Mouse (Mus musculus) left cerebral cortex, adult 2 months (tissue): ENCODE measurements at regions not wholly inside any gene's neighbourhood (a gene's known extent, or its start where the extent isn't known, plus 50 kb on each side); places are given as distances from the start of the nearest gene placed in this dataset.
A peak's percentile ranks its signal among the peaks of the same experiment; 100 is the strongest.

ENCODE experiments used
- DNase-seq, 2 experiments: peaks; one replicate each; pipeline ENCODE4 v3.0.0; 2021 to 2022; ENCODE audit warnings: low spot score in 2 of 2, mixed read lengths in 1 of 2; ENCODE audit errors: extremely low spot score in 1 of 2
- H3K27ac ChIP-seq: fragments of 200-600 bp; 2 replicates; pipeline ENCODE4 v1.8.1; 2022
- H3K4me3 ChIP-seq: fragments of 200-600 bp; 2 replicates; pipeline ENCODE4 v1.8.1; 2022
- CTCF ChIP-seq: fragments of 200-600 bp; IDR thresholded peaks from 2 replicates; pipeline ENCODE4 v1.8.1; 2022; ENCODE audit warnings: antibody characterized with exemption, mild to moderate bottlenecking, moderate library complexity
- intact Hi-C: fragments of 180-260 bp; cut with DNase I; formaldehyde crosslinking; loops from one replicate; pipeline ENCODE4 v1.15.1; 2025

DNA sequence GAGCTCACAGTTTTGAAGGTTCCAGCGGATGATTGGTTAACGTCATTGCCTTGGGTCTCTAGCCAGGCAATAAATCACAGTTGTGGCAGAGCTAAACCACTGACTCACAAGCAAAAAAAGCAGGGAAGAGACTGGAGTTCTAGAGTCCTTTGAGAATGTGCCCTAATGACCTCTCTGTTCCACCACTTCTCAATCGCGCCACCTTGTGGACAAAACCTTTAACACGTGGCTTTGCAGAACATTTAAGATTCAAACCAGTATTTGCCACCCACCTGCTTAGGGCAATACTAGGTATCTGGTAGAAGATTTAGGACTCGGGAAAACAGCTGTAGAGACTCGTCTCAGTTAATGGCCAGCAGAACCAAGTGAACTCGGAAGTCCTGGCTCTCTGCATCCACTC, 254.8 kb upstream of the Gjb5 start:
- intact Hi-C loops = loop anchor here (1.0 kb wide), 1 partner anchor 244 kb away; no protein-coding TSS in a partner anchor
- Histone ChIP-seq H3K4me3 (no peak overlapping the region), H3K27ac (no peak overlapping the region)
- DNase-seq = peak in 1 of 2 experiments; percentile 27
- peak; percentile 57 for TF ChIP-seq CTCF

GRCm38 (mm10) chr4:127600919-127601318, 242.9 kb upstream of the Gjb5 start:
- intact Hi-C loops = loop anchor here (1.0 to 5.0 kb wide), 6 partner anchors 40 to 159 kb away; no protein-coding TSS in a partner anchor
- TF ChIP-seq CTCF = no peak

GRCm38 (mm10) chr4:127598610-127599009, 240.6 kb upstream of the Gjb5 start:
- Histone ChIP-seq H3K4me3 (no peak overlapping the region), H3K27ac (no peak overlapping the region)
- no peak for DNase-seq
- intact Hi-C loops = no loop called here
- TF ChIP-seq CTCF = no peak

More at GRCm38 (mm10) chr4:127600919-127601318, 242.9 kb upstream of the Gjb5 start:
- H3K27ac ChIP-seq = peak overlapping the region; percentile 61
- DNase-seq = peak; percentile 49 to 71
- H3K4me3 ChIP-seq = no peak overlapping the region

GRCm38 (mm10) chr4:127594081-127594480, 236.1 kb upstream of the Gjb5 start:
- intact Hi-C loops = no loop called here
- 0 out of 2 replicates have a peak overlapping the region, but pooled peaks have one; percentile 30 for H3K27ac ChIP-seq
- no peak for TF ChIP-seq CTCF
- DNase-seq = no peak
- no peak overlapping the region for H3K4me3 ChIP-seq

DNA sequence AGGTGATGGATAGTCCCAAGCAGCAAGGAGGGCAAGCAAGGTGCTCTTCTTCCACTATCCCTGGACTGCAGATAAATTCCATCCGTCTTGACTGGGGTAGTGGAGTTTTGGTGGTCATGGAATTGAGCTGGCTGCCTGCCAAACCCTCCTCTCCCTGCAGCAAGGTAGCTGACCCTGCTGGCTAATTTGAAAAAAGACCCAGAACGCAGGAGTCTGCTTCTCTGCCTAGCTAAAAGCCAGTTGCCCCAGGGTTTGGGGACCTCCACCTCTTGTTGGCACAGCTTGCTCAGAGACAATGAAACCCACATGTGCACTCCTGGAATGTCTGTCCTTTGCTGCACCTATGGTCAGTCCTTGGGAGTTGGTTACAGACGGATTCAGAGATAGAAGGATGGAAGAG, 233.6 kb upstream of the Gjb5 start:
- no peak for TF ChIP-seq CTCF
- Histone ChIP-seq H3K27ac (no peak overlapping the region), H3K4me3 (no peak overlapping the region)
- intact Hi-C loops = no loop called here
- DNase-seq = no peak

DNA sequence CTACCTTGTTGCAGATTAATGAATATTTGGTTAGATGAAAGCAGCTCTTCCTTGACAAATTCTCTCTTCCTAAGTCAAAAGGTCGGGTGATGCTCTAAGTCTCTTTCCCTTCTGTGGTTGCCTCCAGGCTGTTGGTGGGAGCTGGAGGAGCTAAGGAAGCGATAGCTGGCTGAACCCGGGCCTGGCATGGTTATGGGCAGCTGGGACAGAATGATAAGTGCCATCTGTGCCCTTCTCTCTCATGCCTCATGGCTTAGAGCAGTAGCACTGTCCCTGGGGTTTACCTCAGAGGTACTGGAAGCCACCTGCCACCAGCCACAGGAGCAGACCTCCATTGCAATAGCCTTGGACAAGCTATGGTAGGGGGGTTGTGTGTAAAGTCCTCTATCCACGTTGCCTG, 228.8 kb upstream of the Gjb5 start:
- no peak for TF ChIP-seq CTCF
- no peak overlapping the region for H3K27ac ChIP-seq
- intact Hi-C loops = no loop called here
- no peak for DNase-seq
- H3K4me3 ChIP-seq = no peak overlapping the region

DNA sequence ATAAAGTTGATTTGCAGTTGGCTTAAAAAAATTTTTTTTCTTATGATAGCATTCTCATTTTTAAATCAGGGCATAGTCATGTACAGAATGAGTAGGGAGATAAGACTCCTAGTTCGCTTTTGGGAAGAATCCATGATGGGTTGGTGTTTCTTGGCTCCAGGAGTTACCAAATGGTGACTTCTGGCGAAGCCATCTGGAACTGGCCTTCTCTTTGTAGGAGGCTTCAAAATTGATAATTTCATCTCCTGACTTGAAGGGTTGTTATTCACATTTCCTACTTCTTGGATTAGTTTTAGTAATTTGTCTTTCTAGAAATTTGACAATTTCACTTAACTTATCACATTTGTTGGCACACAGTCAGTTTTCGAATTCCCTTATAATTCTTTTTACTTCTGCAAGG, 218.5 kb upstream of the Gjb5 start:
- H3K4me3 ChIP-seq = no peak overlapping the region
- intact Hi-C loops = no loop called here
- peak in 1 of 2 experiments; percentile 26 for DNase-seq
- TF ChIP-seq CTCF = no peak
- no peak overlapping the region for H3K27ac ChIP-seq

DNA sequence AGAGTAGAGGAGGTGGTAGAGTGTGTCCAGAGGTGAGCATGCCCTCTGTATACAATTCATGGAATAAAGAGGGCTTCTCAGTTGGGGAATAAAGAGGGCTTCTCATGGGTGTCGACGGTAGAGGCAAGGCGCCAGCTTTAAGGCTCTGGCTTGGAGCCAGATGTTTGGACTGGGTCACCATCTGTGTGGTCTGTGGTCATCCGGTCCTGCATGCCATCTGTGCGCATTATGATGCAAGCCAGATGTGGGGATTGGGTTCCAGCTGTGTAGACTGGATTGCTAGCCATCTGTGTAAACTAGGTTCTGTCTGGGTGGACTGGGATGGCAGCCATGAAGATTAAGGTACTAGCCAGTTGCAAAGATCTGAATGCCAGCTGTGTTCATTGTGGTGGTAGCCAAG, 204.6 kb upstream of the Gjb5 start:
- Histone ChIP-seq H3K27ac (no peak overlapping the region), H3K4me3 (no peak overlapping the region)
- no peak for DNase-seq
- intact Hi-C loops = no loop called here
- no peak for TF ChIP-seq CTCF

- intact Hi-C loops = no loop called here
- H3K27ac ChIP-seq = no peak overlapping the region
- DNase-seq = no peak
- TF ChIP-seq CTCF = no peak
- H3K4me3 ChIP-seq = no peak overlapping the region
Measured at GRCm38 (mm10) chr4:127558572-127558971, 200.6 kb upstream of the Gjb5 start.

DNA sequence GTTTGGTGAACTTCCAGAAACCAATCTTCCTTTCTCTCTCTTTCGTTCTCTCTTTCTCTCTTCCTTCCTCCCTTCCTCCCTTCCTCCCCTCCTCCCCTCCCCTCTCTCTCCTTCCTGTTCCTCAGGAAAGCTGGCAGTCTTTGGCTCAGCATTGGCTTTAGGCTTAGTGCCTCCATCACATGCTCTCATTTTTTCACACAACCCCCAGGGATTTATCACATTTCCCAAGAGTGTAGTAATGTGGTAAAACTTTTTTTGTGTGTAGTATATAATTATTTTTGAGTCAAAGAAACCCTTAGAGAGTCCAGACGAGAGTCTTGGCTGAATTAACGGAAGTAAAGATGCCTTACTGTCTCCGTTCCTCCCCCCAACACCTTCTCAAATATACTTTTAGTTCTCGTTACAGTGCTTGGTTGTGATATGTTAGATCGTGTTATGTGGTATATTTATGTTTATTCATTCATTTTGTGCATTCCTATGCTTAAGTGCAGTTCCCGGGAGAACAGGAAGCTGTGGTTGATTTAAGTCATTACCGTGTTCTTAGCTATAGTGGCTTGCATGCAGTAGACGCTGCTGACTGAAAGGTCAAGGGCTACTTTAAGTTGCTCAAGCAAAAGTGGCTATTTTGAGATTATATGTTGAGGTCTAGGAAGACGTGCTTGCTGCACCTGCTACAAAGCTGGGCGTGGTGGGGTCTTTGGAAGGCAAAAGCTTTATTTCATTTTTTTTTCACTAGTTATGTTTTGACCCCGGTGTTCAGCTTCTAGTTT, 194.7 kb upstream of the Gjb5 start:
- intact Hi-C loops = no loop called here
- Histone ChIP-seq H3K27ac (no peak overlapping the region), H3K4me3 (no peak overlapping the region)
- DNase-seq = no peak
- TF ChIP-seq CTCF = no peak

DNA sequence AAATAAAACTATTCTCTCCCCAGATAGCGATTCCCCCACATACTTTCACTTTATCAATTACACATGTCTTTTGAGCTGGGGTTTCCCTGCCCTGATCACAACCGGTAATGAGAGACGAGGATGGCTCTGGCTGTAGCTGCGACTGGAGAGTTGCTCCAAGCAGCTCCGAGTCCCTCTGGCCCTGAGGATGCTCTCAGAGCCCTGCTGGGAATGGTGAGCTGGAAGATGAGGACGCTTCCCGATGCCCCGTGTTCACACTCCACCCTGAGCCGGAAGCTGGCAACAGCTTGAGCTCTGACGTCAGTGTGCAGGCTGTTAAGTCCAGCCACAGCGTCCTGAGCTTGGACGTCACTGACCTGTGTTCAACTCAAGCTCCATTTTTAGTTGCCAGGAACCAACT, 191.6 kb upstream of the Gjb5 start:
- intact Hi-C loops = no loop called here

DNA sequence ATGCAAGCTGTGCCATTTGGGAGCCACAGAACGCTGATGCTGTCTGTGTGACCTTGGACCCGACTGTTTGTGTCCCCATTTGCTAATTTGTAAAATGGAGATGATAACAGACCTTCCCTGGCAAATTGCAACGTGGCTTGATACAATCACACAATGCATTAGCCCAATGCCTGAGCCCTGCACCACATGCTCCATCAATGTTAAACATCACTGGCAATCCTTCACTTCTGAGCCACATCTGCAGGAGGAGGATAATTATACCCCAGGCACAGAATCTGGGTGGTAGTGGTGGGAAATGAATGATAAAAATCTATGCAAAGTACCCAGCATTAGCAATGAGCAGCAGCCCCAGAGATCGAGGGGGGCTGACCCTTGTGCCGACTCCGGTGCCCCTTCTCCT, 191.0 kb upstream of the Gjb5 start:
- intact Hi-C loops = no loop called here
- no peak for DNase-seq
- no peak for TF ChIP-seq CTCF
- Histone ChIP-seq H3K27ac (no peak overlapping the region), H3K4me3 (no peak overlapping the region)

More for the DNA sequence above, 191.6 kb upstream of the Gjb5 start:
- DNase-seq = no peak
- TF ChIP-seq CTCF = no peak
- no peak overlapping the region; the same call in 1 of the 2 replicates for H3K27ac ChIP-seq
- no peak overlapping the region for H3K4me3 ChIP-seq

- no peak overlapping the region for H3K27ac ChIP-seq
Measured at GRCm38 (mm10) chr4:127545106-127545505, 187.1 kb upstream of the Gjb5 start.

More at GRCm38 (mm10) chr4:127545106-127545505, 187.1 kb upstream of the Gjb5 start:
- no peak overlapping the region for H3K4me3 ChIP-seq
- intact Hi-C loops = no loop called here
- no peak for TF ChIP-seq CTCF
- no peak for DNase-seq
